Mouse (Mus musculus) spleen, adult 2 months (tissue): ENCODE data around the gene Adora1.

Experiments used
- CTCF ChIP-seq: fragments of 200-500 bp; IDR thresholded peaks from 2 replicates; pipeline ENCODE4 v1.5.1; 2011; ENCODE audit warnings: mild to moderate bottlenecking, inconsistent platforms; ENCODE audit not compliant: insufficient read depth, insufficient read length, insufficient replicate concordance; ENCODE audit errors: extremely low read depth
- POLR2A ChIP-seq: fragments of 200-500 bp; IDR thresholded peaks from 2 replicates; pipeline ENCODE4 v1.6.1; 2011; ENCODE audit warnings: low read depth, low read length, inconsistent platforms

- TF ChIP-seq CTCF (no peak), POLR2A (no peak)
These were observed 40.6 kb upstream of the Adora1 start for GRCm38 (mm10) chr1:134275616-134276464.
